Mouse (Mus musculus) frontal cortex, postnatal 25 days (tissue): ENCODE data around the gene Tjp2.
"Not testable (repeated sequence)": the region's sequence is repeated elsewhere in the genome, so short reads cannot be mapped to it uniquely, and the experiment has no call there.

Source experiments
- DNase-seq, 2 experiments: peaks; one replicate each; pipeline ENCODE4 v3.0.0; 2022; ENCODE audit warnings: low spot score in 2 of 2

The Tjp2 gene

GRCm38 (mm10) chr19:24123534-24124290, 101.1 kb downstream of the Tjp2 start:
- no peak for DNase-seq

DNA sequence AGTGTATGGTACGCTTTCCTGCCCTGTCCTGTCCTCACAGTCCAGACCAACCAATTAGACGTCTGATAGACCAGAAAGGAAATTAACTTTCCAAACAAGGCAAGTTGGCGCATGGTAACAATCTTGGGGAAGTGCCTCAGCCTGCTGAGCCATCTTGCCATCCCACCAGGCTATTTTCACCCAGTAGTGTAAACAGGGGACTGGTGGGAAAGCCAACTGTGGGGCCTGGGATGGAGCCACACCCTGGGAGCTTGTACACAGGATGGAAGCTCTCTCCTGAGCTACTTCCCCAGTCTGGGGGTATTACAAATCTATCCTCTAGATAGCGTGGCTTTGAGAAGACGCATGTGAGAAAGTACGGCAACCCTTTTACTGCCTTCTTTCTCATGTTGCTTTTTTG, 101.7 kb downstream of the Tjp2 start:
- no peak for DNase-seq

- no peak for DNase-seq
These were observed 102.2 kb downstream of the Tjp2 start for GRCm38 (mm10) chr19:24122647-24123046.

DNA sequence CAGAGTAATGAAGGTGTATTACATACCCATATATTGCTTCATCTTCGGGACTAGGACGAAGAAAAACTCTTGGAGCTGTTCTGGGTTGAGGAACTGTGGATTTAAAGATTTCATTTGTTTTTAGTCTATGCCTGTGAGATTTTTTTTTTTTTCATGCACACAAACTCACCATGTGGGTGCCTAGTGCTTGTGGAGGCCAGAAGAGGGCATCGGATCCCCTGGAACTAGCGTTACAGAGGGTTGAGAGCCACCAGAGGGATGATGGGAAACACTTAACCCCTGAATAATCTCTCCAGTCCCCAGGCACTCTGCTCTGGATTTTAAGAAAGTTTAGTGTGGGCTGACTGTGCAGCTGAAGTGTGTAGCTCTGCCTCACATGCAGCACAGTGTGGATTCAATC, 104.0 kb downstream of the Tjp2 start:
- no peak for DNase-seq

- DNase-seq = no peak
These were observed 106.1 kb downstream of the Tjp2 start for GRCm38 (mm10) chr19:24118775-24119174.

DNA sequence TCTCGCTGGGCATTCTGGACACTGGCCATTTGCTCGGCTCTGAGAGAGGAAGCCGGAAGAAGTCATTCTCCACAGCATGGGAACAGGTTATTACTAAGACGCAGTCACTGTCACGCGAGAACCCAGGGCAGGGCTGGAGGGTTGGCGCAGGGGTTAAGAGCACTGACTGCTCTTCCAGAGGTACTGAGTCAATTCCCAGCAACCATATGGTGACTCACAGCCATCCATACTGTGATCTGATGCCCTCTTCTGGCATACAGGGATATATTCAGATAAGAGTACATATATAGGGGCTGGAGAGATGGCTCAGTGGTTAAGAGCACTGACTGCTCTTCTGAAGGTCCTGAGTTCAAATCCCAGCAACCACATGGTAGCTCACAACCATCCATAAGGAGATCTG, 113.2 kb downstream of the Tjp2 start:
- no peak for DNase-seq

GRCm38 (mm10) chr19:24107707-24108106, 117.1 kb downstream of the Tjp2 start:
- DNase-seq = peak in 1 of 2 experiments; percentile 16

DNA sequence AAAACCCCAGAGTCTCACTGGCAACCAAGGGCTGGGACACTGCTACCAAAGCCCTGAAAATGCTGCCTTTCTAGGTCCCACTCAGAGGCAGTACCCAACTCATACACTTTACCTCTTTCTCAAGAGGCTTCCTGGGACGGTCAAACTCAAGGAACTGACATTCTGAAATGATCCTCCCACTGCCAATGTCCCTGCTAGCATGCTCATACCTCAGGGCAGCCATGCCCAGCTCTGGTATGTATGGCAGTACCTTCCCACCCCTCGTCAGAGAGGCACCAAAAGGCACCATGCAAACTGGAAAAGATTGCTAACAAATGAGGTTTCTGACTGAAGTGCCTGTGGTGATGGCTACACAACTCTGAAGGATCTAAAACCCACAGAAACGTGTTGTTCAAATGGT, 121.0 kb downstream of the Tjp2 start:
- no peak for DNase-seq

GRCm38 (mm10) chr19:24102562-24103126, 122.2 kb downstream of the Tjp2 start:
- no peak for DNase-seq

GRCm38 (mm10) chr19:24101183-24101582, 123.6 kb downstream of the Tjp2 start:
- no peak for DNase-seq

DNA sequence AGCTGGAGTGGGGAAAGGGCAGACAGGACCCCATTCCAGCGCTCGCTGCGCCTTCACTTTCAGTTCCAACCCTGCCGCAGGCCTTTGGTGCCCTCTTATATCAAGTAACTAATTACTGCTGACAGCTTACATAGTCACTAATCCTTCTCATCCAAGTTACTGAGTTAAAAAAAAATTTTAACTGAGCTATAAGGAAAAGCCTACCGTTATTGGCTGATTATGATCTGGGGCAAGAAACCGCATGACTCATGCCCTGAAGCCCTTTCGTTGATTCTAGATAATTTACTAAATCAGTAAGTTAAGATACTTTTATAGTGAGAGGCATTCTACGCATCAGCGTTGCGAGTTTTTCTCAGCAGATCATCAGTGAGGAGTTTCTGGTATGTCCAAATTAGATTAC, 126.1 kb downstream of the Tjp2 start:
- DNase-seq = no peak

- no peak for DNase-seq
These were observed 127.0 kb downstream of the Tjp2 start for GRCm38 (mm10) chr19:24097666-24098455.

- DNase-seq = not testable (repeated sequence)
These were observed 132.8 kb downstream of the Tjp2 start for GRCm38 (mm10) chr19:24092060-24092459.

DNA sequence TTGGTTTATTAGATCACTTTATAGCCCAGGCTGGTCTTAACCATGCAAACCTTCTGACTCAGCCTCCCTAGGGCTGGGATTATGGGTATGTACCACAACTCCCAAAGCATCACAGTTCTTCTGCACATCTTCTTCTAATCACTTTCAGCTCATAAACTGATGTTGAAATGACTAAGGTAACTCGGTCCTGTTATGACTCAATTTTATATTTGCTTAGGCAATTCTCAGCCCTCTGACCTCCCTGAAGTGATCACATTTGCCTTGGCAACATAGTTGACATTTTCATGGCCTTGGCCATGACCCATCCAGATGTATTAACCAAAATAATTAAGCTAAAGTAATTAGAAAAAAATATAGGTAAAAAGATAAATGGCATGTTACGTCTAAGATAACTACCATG, 134.5 kb downstream of the Tjp2 start:
- DNase-seq = no peak

DNA sequence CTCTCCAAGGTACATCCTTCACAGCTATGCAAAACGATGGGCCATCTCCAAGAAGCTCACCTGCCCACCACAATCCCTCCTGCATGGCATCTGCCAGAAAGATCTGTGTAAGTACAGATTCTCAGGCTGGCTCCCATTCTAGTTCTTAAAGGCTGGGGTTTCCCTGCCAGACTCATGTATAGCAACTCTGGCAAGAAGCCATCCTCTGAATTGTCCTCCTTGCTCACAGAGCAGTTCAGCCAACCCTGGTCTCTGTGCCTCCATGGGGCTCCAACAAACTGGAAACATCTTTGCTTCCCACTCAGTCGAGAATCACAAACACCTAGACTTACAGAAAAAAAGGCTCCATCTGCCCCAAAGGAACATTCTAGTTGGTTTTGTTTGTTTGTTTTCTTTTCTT, 139.5 kb downstream of the Tjp2 start:
- no peak for DNase-seq

DNA sequence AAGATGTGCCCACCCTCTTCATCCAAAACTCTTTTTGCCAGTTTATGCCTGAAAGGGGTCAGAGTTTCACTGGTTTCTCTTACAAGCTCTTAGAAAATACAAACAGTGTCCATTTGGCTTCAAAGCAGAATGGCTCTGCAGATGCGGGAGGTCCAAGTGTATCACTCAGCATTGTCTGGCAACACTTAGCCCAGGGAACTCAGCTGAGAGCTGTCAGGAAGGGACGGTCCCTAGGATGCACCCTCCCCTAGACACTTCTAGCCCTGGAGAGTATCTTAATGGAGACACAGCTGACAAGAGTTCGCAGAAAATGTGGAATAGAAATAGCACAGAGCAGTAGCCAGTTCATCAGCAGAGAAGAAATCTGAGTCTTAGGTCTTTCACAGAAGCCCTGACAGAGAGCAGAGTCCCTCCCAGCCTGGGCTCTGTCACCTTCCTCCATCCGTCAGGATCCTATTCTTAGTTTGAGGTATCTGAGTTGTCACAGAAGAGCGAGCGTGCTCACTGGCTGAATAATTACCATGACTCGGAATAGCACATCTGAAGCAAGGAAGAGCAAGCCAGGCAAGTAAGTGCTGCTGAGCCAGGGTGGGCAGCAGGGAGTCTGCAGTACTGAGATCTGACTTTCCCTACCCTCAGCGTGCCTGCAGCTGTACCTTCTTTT, 144.3 kb downstream of the Tjp2 start:
- DNase-seq = no peak

- DNase-seq = no peak
These were observed 147.2 kb downstream of the Tjp2 start for GRCm38 (mm10) chr19:24077658-24078057.

GRCm38 (mm10) chr19:24076536-24076935, 148.3 kb downstream of the Tjp2 start:
- DNase-seq = no peak

DNA sequence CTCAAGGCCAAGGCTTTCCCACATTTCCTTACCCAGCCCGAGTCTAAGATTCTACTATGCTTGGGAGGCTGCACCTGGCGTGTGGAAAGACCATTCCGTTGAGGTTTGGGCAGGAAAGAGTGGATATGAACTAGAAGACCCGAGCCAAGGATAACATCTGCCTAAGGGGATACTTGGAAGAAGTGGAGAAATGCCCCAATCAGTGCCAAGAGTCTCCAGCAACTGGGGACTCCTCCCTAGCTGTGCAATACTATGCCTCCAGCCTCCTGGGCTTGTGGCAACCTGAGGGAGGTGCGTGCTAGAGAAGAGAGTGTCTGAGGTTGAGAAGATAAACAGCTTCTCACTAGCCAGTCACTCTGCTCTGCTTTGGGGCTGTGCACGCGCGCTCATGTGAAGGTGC, 148.9 kb downstream of the Tjp2 start:
- DNase-seq = no peak

DNA sequence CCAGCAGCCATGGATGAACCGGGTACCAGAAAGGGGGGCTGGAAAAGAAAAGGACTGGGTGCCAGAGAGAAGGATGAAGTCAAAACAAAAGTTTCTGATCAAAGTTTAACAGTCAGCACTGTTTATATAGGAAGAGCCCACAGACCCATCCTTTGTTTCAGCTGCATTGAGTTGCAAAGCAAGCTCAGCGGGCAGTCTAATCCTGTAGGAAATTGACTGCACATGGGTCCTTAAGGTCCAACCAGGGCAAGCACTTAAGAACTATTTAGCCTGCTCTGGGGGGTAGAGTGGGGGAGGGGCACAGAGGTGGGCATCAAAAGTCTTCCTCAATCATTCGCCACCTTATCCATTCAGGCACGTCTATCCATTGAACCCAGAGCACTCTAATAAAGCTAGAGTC, 151.7 kb downstream of the Tjp2 start:
- DNase-seq = no peak

DNA sequence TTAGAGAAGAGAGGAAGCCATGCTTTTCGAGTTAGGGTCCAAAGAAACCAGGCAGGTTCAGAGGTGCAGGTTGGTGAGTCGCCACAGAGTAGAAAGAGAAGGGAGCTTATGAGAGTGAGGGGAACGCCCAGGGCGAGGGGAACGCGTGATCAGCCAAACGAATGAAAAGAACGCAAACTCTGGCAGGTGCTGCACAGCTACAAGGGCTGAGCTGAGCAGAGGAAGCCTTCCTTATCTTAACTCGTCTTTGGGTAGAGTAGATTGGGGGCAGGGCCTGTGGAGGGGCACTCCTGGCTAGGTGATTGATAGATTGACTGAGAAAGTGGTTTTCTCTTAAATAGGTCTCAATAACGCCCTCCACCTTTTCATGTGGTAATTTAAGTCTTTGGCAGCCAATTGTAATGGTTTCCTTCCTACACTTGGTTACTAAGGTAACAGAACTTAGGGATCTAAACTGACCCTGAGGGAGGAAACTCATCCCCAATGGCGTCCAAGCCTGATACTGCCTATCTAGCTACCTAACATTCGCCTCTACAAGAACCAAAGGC, 160.4 kb downstream of the Tjp2 start:
- no peak for DNase-seq

DNA sequence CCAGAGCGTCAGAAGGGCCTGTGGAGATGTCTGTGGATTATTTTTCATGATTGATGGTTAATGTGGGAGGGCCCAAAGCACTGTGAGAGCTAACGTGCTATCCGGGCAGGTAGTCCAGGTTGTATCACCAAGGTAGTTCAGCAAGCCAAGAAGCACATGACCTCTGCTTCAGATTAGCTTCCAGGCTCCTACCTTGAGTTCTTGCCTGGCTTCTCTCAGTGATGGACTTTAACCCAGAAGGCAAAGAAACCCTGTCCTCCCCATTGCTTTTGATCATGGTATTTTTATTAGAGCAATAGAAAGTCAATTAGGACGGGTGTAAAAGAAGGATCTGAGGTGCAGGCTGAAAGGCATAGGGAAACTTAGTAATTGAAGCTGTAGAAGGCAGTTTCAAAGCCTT, 161.2 kb downstream of the Tjp2 start:
- no peak for DNase-seq
